Mouse (Mus musculus): ENCODE data around the gene Mettl27. TPM values are rescaled to one million over a fixed set of nuclear protein-coding genes. Genes with fewer than 3 reads are reported as not detected.

Gene Mettl27
- polyA plus RNA-seq (2015; fragmentation: Nextera tagmentation; extraction: Ambion mirVana): 7.5 and 7.7 TPM in 2 replicates

DNA sequence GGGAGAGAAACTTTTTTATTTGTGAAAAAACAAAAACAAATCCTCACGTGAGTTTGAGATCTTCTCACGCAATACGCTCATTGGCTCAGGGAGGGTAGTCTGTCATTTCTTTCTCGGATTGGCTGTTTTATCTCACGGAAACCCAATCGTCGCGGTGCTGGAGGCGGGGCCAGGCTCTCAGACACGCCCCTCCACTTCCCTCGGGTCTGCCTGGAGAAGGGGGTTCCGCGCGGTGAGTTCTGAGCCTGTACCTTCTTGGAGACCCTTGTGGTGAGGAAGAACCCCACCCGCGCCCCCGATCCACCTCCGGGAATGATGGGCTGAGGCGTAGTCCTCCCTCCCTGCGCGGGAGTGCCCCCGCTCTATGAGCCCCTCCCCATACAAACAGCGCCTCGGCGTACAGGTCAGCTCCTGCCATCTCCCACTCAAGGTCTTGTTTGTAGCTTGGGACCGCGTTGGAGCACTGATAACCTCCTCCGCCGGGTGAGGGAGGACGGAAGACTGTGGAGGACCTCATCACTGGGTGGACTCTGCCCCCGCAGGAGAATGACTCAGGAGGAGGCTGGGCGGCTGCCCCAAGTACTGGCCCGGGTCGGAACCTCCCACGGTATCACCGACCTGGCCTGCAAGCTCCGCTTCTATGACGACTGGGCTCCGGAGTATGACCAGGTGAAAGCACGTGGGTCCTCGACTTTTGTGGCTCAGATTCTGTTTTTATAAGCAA lies at the start of gene Mettl27:
Gene Mettl27 (plus strand): TSS at position 190 of the 724 bp plus-strand sequence.
- H3K4me1 ChIP-seq (replicated peaks): peaks cover 7% of the 10 kb centered on the region
- peak within 1 kb of the TSS; percentile 78 for H3K9ac ChIP-seq (replicated peaks)
- peak; percentile 96 for ATAC-seq
- WGBS: 1% methylated on average over 41 of the region's 41 CpGs
- H3K4me3 ChIP-seq (replicated peaks): peak within 1 kb of the TSS; percentile 66
- peak within 1 kb of the TSS; percentile 94 for H3K4me2 ChIP-seq (replicated peaks)
- no peak within 1 kb of the TSS for H3K27ac ChIP-seq
- no peaks in the 10 kb centered on the region for H3K27me3 ChIP-seq
- no peaks in the 10 kb centered on the region for H3K36me3 ChIP-seq
- H3K9me3 ChIP-seq: no peaks in the 10 kb centered on the region

DNA sequence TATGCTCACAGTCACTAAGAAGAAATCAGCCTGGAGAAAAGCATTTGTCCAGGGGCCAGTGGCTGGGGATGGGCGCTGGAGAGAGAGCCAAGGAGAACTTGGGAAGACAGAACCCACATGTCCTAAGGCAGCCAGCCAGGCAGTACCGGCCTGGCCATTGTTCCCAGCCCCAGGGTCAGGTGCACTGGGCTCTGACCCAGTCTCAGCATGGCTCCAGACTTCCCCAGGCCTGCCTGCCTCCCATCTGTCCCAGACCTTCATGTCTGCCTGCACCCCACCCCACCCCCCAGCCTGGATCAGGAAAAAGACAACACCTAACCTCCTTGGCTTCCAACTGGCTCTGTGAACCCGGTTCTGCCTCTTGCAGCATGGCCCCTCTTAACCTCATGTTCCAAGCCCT lies 49.1 kb upstream of the Mettl27 start:
- no peak for ATAC-seq
- Histone ChIP-seq H3K4me1 (replicated peaks) (no peaks in the 10 kb centered on the region; the same call in 1 of the 2 replicates), H3K4me2 (replicated peaks) (no peak overlapping the region), H3K27me3 (no peaks in the 10 kb centered on the region), H3K4me3 (replicated peaks) (no peak overlapping the region), H3K27ac (no peak overlapping the region), H3K9me3 (peaks cover 4% of the 10 kb centered on the region; the same call in 1 of the 2 replicates), H3K36me3 (no peaks in the 10 kb centered on the region), H3K9ac (replicated peaks) (no peak overlapping the region)
- 70% methylated on average over 3 of the region's 3 CpGs for WGBS

DNA sequence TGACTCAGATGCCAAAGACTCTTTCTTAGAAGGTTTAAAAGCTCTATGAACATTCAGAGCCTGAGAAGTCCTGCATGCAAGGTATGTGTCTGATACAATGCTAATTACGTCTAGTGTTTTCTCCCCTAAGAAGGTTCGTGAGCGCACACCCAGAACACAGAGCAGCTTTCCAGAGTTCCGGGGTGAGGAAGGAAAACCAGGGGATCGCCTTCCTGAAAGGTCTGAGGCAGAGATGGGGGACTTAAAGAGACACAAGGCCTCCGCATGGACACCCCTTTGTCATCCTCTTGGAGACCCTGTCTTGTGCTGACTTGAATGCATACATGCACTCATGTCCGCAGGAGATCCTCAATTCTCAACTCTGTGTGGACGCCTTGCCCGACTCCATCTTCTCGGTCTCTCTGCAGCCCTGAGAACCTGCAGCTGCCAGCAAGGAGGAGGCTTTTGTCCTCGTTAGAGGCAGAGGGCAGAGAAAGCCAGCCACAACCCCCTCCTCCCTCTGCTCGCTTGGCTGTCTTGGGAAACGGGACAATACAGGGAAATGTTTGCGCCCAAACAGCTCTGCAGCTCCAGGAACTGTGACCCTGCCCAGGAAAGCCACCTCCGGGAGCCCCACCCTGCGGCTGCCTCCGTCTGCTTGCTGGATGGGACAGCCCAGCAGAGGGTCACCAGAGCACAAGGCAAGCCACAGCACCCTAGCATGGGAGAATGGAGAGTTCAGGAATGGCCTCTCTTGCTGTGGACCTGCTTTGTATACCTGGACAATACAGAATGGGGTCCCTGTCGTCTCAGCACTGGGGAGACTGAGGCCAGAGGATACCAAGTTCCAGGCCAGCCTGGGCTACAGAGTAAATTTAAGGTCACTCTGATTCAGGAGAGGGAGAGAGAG lies 44.5 kb upstream of the Mettl27 start:
- ATAC-seq: no peak
- Histone ChIP-seq H3K9me3 (no peaks in the 10 kb centered on the region), H3K4me1 (replicated peaks) (no peaks in the 10 kb centered on the region; the same call in 1 of the 2 replicates), H3K36me3 (no peaks in the 10 kb centered on the region), H3K4me2 (replicated peaks) (no peak overlapping the region), H3K9ac (replicated peaks) (peak overlapping the region; percentile 19; the same call in 1 of the 2 replicates), H3K27ac (peak overlapping the region; percentile 35; the same call in 1 of the 2 replicates), H3K27me3 (no peaks in the 10 kb centered on the region), H3K4me3 (replicated peaks) (no peak overlapping the region)
- WGBS: 49% methylated on average over 18 of the region's 18 CpGs

DNA sequence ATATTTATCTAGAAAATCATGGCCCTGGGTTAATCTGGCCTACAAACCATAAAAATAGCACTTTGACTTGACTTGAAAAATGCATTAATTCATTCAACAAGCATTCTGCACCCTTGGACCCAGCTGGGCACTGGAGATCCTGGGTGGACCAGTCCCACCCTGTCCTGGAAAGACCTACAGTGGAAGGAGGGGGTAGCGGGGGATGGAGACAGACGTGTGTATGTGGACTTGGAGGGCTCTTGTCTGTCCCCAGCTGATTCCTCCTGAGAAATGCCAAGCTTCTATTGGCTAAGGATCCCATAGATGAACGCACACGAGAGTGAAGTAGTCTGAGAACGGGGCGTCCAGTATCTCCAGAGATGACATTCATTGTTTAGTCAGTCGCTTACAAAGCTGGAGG lies 43.7 kb upstream of the Mettl27 start:
- no peak for ATAC-seq
- 89% methylated on average over 7 of the region's 7 CpGs for WGBS
- no peaks in the 10 kb centered on the region for H3K36me3 ChIP-seq

DNA sequence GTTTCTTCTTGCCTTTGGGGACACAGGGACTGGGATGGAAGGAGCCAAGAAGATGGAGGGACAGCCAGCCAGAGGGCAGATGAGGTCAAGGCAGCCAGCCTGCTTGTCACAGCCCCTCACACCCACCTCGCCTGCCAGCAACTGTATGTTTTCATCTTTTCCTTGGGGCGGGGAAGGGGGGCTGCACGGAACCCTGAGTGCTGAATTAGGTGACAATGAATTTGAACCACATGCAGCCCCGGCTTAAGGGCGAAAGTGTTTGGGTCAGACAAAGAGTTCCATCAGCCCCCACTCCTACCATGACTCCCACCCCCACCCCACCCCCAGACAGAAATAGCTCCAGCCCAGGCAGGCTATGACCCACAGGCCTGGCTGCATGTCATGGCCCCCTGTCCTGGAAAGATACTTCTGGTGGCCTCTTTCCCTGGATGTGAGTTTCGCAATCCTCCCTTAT lies 41.5 kb upstream of the Mettl27 start:
- Histone ChIP-seq H3K27me3 (no peaks in the 10 kb centered on the region), H3K27ac (no peak overlapping the region), H3K9ac (replicated peaks) (no peak overlapping the region), H3K4me3 (replicated peaks) (no peak overlapping the region), H3K36me3 (no peaks in the 10 kb centered on the region), H3K4me1 (replicated peaks) (no peaks in the 10 kb centered on the region; the same call in 1 of the 2 replicates), H3K4me2 (replicated peaks) (no peak overlapping the region), H3K9me3 (no peaks in the 10 kb centered on the region)
- ATAC-seq: no peak
- 85% methylated on average over 6 of the region's 6 CpGs for WGBS

More for the DNA sequence above, 43.7 kb upstream of the Mettl27 start:
- Histone ChIP-seq H3K9ac (replicated peaks) (no peak overlapping the region), H3K9me3 (no peaks in the 10 kb centered on the region), H3K4me1 (replicated peaks) (no peaks in the 10 kb centered on the region; the same call in 1 of the 2 replicates), H3K27me3 (no peaks in the 10 kb centered on the region), H3K27ac (no peak overlapping the region), H3K4me2 (replicated peaks) (no peak overlapping the region), H3K4me3 (replicated peaks) (no peak overlapping the region)

DNA sequence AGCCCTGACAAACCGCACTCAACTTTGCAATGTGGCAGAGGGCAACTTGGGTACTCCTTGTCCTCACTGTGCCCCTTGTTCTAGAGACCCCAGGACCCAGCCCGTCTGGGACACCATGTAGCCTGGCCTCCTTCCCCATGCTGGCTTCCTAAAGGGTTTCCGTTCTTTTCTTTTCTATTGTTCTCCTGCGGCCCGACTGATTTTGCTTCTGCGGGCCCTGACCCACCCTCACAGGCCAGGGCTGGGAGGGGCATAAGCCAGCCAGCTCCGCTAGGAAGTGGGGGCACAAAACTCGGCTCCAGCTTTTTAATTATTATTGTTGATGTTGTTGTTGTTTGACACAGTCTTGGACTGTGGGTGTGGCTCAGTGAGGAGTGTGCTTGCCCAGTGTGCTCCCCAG lies 40.6 kb upstream of the Mettl27 start:
- ATAC-seq: no peak
- 65% methylated on average over 8 of the region's 8 CpGs for WGBS
- H3K4me2 ChIP-seq (replicated peaks): no peak overlapping the region

DNA sequence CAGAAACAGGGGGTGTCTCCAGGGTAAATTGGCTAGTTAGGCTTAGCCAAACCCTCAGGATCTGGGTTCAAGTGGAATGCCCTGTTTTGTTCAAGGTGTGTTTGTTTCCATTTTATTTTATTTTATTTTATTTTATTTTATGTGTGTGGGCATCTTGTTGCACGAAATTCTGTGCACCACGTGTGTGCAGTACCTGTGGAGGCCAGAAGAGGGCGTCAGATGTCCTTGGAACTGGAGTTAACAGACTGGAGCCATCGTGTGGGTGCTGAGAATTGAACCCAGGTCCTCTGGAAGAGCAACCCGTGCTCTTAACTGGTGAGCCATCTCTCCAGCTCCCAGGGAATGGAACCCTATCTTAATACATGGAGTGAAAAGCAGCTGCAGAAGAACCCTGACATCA lies 39.5 kb upstream of the Mettl27 start:
- 80% methylated on average over 5 of the region's 5 CpGs for WGBS
- ATAC-seq: no peak
- Histone ChIP-seq H3K4me3 (replicated peaks) (no peak overlapping the region), H3K9me3 (no peaks in the 10 kb centered on the region), H3K27me3 (no peaks in the 10 kb centered on the region), H3K4me1 (replicated peaks) (no peaks in the 10 kb centered on the region; the same call in 1 of the 2 replicates), H3K4me2 (replicated peaks) (no peak overlapping the region), H3K36me3 (no peaks in the 10 kb centered on the region), H3K27ac (no peak overlapping the region), H3K9ac (replicated peaks) (no peak overlapping the region)

More for the DNA sequence above, 40.6 kb upstream of the Mettl27 start:
- Histone ChIP-seq H3K27me3 (no peaks in the 10 kb centered on the region), H3K4me1 (replicated peaks) (no peaks in the 10 kb centered on the region; the same call in 1 of the 2 replicates), H3K27ac (no peak overlapping the region), H3K9ac (replicated peaks) (no peak overlapping the region), H3K4me3 (replicated peaks) (no peak overlapping the region), H3K9me3 (no peaks in the 10 kb centered on the region), H3K36me3 (no peaks in the 10 kb centered on the region)

DNA sequence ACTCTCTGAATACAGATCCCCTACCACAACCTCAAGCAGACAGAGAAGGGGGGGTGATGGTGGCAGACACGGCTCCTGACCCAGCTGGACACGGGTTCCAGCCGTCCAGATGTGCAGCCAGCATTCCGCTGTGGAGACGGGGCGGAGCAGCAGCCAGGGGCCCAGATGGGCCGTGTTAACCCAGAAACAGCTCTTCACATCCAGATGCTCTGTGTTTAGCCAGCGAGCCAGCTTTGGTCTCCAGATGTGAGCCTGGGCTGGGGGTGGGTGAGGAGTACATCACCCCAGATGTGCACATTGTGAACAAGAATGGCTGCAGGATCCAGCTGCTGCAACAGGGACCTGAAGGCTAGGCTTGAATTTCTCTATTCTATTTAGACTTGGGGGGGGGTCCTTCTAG lies 36.9 kb upstream of the Mettl27 start:
- Histone ChIP-seq H3K27ac (no peak overlapping the region), H3K9me3 (no peaks in the 10 kb centered on the region), H3K4me2 (replicated peaks) (no peak overlapping the region), H3K36me3 (no peaks in the 10 kb centered on the region), H3K27me3 (no peaks in the 10 kb centered on the region), H3K9ac (replicated peaks) (no peak overlapping the region), H3K4me1 (replicated peaks) (no peaks in the 10 kb centered on the region), H3K4me3 (replicated peaks) (no peak overlapping the region)
- WGBS: 80% methylated on average over 8 of the region's 8 CpGs
- no peak for ATAC-seq

DNA sequence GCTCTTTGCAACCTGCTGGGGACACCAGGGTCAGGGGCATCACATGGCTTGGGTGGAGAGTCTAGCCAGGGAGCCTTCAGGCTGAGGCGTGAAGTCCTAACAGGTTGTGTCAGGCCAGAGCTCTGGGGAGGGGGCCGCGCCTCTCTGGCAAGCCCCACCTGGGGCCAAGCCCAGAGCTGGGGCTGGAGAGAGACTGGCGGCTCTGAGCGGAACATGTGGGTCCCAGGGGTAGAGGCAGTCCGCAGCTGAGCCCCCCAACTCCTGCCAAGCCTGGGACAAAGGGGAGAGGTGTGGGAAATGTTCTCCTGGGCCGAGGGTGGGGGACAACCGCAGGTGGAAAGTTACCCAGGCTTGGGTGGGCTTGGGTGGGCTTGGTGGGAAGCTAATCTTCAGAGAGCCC lies 35.2 kb upstream of the Mettl27 start:
- Histone ChIP-seq H3K9me3 (no peaks in the 10 kb centered on the region), H3K4me2 (replicated peaks) (no peak overlapping the region), H3K4me3 (replicated peaks) (no peak overlapping the region), H3K27me3 (no peaks in the 10 kb centered on the region), H3K4me1 (replicated peaks) (no peaks in the 10 kb centered on the region), H3K36me3 (no peaks in the 10 kb centered on the region), H3K9ac (replicated peaks) (no peak overlapping the region), H3K27ac (no peak overlapping the region)
- ATAC-seq: no peak
- 75% methylated on average over 8 of the region's 8 CpGs for WGBS

DNA sequence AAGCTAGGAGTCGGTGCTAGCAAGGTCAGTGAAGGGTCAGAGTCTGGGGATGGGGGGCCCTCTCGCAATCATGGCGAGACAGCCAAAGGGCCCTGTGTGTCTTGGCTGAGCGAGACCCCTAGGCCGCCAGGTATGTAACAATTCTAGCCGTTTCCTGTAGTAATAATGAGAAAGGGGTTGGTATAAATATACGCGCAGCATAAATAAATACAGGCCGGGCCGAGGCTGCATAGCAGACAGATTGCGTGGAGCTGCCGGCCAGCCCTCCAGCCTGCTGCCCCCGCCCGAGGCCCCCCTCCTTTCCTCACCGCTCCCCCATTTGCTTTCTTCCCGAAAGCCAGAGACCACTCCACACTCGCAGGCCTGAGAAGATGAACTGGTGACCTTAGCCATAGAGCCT lies 34.6 kb upstream of the Mettl27 start:
- Histone ChIP-seq H3K4me2 (replicated peaks) (no peak overlapping the region), H3K4me1 (replicated peaks) (no peaks in the 10 kb centered on the region), H3K36me3 (no peaks in the 10 kb centered on the region), H3K4me3 (replicated peaks) (no peak overlapping the region), H3K27ac (no peak overlapping the region), H3K27me3 (no peaks in the 10 kb centered on the region), H3K9ac (replicated peaks) (no peak overlapping the region), H3K9me3 (no peaks in the 10 kb centered on the region)
- 87% methylated on average over 17 of the region's 17 CpGs for WGBS
- no peak for ATAC-seq

DNA sequence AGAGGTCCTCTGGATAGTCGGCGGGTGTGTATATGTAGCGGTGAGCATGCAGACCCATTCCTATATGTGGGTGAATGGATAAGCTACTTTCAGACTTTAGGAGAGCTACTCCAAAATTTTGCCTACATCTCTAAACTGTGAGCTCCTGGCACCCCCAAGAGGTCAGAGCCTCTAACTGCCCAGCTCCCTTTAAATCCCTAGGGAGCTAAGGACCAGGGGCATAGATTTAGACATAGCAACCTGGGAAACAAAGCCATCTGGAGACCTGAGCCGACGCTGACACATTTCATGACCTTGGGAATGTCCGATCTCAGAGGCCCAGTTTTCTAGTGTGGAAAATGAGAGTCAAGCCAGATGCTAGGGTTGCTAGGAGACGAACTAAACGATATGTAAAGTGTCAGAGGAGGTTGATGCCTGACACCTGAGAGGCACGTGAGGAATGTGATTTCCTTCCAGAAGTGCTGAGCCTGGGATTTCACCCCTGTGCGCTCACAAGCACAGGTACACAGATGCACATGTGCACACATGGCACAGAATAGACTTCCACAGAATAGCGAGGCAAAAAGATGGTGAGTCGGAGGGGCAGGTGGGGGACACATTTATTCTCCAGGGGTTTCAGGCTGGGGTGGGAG lies 31.0 kb upstream of the Mettl27 start:
- no peaks in the 10 kb centered on the region for H3K4me1 ChIP-seq (replicated peaks)
- H3K36me3 ChIP-seq: no peaks in the 10 kb centered on the region

DNA sequence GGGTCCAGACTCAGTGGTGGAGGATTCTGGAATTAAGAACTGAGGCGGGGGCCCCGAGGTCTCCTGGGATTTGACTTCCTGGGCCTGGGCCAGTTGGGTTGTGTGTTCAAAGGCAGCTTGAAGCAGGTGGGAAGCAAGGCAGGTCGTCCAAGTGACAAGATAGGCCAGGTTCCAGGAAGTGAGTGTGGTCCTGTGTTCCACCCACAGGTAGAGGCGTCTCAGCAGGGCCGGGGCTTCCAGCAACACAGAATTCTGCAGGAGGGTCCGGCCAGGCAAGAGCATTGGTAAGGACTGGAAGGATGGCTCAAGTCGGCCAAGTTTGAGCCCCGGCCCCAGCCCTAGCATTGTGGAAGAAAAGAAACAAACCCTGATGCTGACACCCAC lies 30.5 kb upstream of the Mettl27 start:
- Histone ChIP-seq H3K4me1 (replicated peaks) (no peaks in the 10 kb centered on the region), H3K9ac (replicated peaks) (no peak overlapping the region), H3K4me2 (replicated peaks) (no peak overlapping the region), H3K36me3 (no peaks in the 10 kb centered on the region), H3K4me3 (replicated peaks) (no peak overlapping the region), H3K9me3 (no peaks in the 10 kb centered on the region), H3K27ac (no peak overlapping the region), H3K27me3 (no peaks in the 10 kb centered on the region)
- ATAC-seq: no peak
- WGBS: 68% methylated on average over 8 of the region's 8 CpGs

More for the DNA sequence above, 31.0 kb upstream of the Mettl27 start:
- ATAC-seq: peak; percentile 53; the same call in 1 of the 2 replicates
- Histone ChIP-seq H3K9ac (replicated peaks) (no peak overlapping the region), H3K27ac (no peak overlapping the region), H3K27me3 (no peaks in the 10 kb centered on the region), H3K4me2 (replicated peaks) (no peak overlapping the region), H3K9me3 (no peaks in the 10 kb centered on the region), H3K4me3 (replicated peaks) (no peak overlapping the region)
- WGBS: 48% methylated on average over 12 of the region's 12 CpGs
